ENCODE assay signal across 19 mouse cellular contexts in genomic region chr17:43803111-43803510, GRCm38 (mm10). TPM values are rescaled to one million over a fixed set of nuclear protein-coding genes. Genes with fewer than 3 reads are reported as not detected.
DNase-seq lines count a peak whose midpoint lies in the region; ATAC-seq and TF ChIP-seq lines count a peak whose summit lies in the region.
"Had no signal": no experiment of that assay in that cellular context is flagged by ENCODE, and none has a peak within 500 bp of the region (broad histone marks: within the 10 kb centered on the region; RNA-seq: fewer than 3 reads in every experiment).

No protein-coding gene starts in this region.

- H3K9me3 ChIP-seq in hindbrain, embryonic 13.5 days, result no peaks in the 10 kb centered on the region
- H3K9me3 ChIP-seq in hindbrain, embryonic 11.5 days (ENCODE audit: control insufficient read depth, low read length), result no peaks in the 10 kb centered on the region
- H3K9me3 ChIP-seq in lung, embryonic 14.5 days (ENCODE audit: low read depth, low read length), result no peaks in the 10 kb centered on the region
- H3K9me3 ChIP-seq in hindbrain, postnatal 0 days (ENCODE audit: low read length), result no peaks in the 10 kb centered on the region
- H3K9me3 ChIP-seq: forebrain, embryonic 10.5 days; limb, embryonic 10.5 days; liver, embryonic 13.5 days had no signal

- peaks cover 2% of the 10 kb centered on the region; the same call in 1 of the 2 replicates for H3K4me1 ChIP-seq in heart, adult 2 months (ENCODE audit: control insufficient read depth, insufficient read depth, low read length)
- H3K4me1 ChIP-seq in hindbrain, embryonic 13.5 days (replicated peaks), result peaks cover 16% of the 10 kb centered on the region; the same call in 1 of the 2 replicates
- H3K4me1 ChIP-seq in hindbrain, embryonic 11.5 days (replicated peaks; ENCODE audit: control insufficient read depth, insufficient read depth, low read length), result no peaks in the 10 kb centered on the region
- H3K4me1 ChIP-seq in lung, embryonic 14.5 days (ENCODE audit: insufficient read depth), result no peaks in the 10 kb centered on the region
- 0 out of 2 replicates have a peak, but pooled peaks cover 3% of the 10 kb centered on the region for H3K4me1 ChIP-seq in hindbrain, postnatal 0 days (ENCODE audit: insufficient read depth, low read length)

- WGBS in heart, adult 2 months, result 52% methylated on average over 2 of the region's 2 CpGs
- WGBS in hindbrain, embryonic 13.5 days, result 95% methylated on average over 2 of the region's 2 CpGs
- 93% methylated on average over 2 of the region's 2 CpGs for WGBS in hindbrain, embryonic 11.5 days
- 78% methylated on average over 2 of the region's 2 CpGs for WGBS in lung, embryonic 14.5 days
- WGBS in hindbrain, postnatal 0 days, result 75% methylated on average over 2 of the region's 2 CpGs

- H3K79me2 ChIP-seq in heart, adult 2 months (replicated peaks; ENCODE audit: control insufficient read depth, insufficient read depth, low read length), result 0 out of 2 replicates have a peak, but pooled peaks cover 1% of the 10 kb centered on the region

- H3K9ac ChIP-seq in heart, adult 2 months (ENCODE audit: low read depth, low read length), result peak overlapping the region; percentile 43
- H3K9ac ChIP-seq in hindbrain, embryonic 13.5 days, result no peak overlapping the region
- no peak overlapping the region for H3K9ac ChIP-seq in hindbrain, embryonic 11.5 days (ENCODE audit: low read depth, low read length)
- H3K9ac ChIP-seq in lung, embryonic 14.5 days, result no peak overlapping the region
- no peak overlapping the region for H3K9ac ChIP-seq in hindbrain, postnatal 0 days (replicated peaks; ENCODE audit: low read length)
- H3K9ac ChIP-seq: liver, embryonic 13.5 days had no signal

- peak overlapping the region; percentile 88; the same call in 1 of the 2 replicates for H3K4me2 ChIP-seq in hindbrain, embryonic 13.5 days
- H3K4me2 ChIP-seq in hindbrain, embryonic 11.5 days (replicated peaks; ENCODE audit: low read depth, low read length), result no peak overlapping the region
- peak overlapping the region; percentile 94; the same call in 1 of the 2 replicates for H3K4me2 ChIP-seq in lung, embryonic 14.5 days
- H3K4me2 ChIP-seq in hindbrain, postnatal 0 days (ENCODE audit: low read depth, low read length), result peak overlapping the region; percentile 77; the same call in 1 of the 2 replicates

- H3K27me3 ChIP-seq in heart, adult 2 months (ENCODE audit: control insufficient read depth, insufficient read depth, low read length), result no peaks in the 10 kb centered on the region
- 0 out of 2 replicates have a peak, but pooled peaks cover 3% of the 10 kb centered on the region for H3K27me3 ChIP-seq in hindbrain, embryonic 13.5 days
- no peaks in the 10 kb centered on the region for H3K27me3 ChIP-seq in hindbrain, embryonic 11.5 days (ENCODE audit: control insufficient read depth, insufficient read depth, low read length)
- H3K27me3 ChIP-seq in lung, embryonic 14.5 days (ENCODE audit: insufficient read depth, low read length), result peaks cover 6% of the 10 kb centered on the region; the same call in 1 of the 2 replicates
- no peaks in the 10 kb centered on the region for H3K27me3 ChIP-seq in hindbrain, postnatal 0 days (ENCODE audit: insufficient read depth, low read length)
- H3K27me3 ChIP-seq: CH12.LX had no signal

- peak overlapping the region; percentile 95 for H3K27ac ChIP-seq in heart, adult 2 months
- no peak overlapping the region for H3K27ac ChIP-seq in hindbrain, embryonic 13.5 days
- no peak overlapping the region for H3K27ac ChIP-seq in hindbrain, embryonic 11.5 days (ENCODE audit: low read depth, low read length)
- no peak overlapping the region for H3K27ac ChIP-seq in lung, embryonic 14.5 days (ENCODE audit: low read depth)
- H3K27ac ChIP-seq in hindbrain, postnatal 0 days, result no peak overlapping the region
- H3K27ac ChIP-seq: forebrain, embryonic 10.5 days; limb, embryonic 10.5 days; liver, embryonic 13.5 days had no signal

- intact Hi-C loops in heart, adult 2 months (cut with DNase I), result loop anchor here (5.0 kb wide), 2 partner anchors 101 to 234 kb away; no protein-coding TSS in a partner anchor

- no peak for TF ChIP-seq POLR2A in heart, adult 2 months (IDR thresholded peaks at IDR 0.05; ENCODE audit: insufficient read depth, low read depth, low read length)

- DNase-seq in heart, adult 2 months, result no peak
- DNase-seq in heart, adult 9 months (ENCODE audit: low spot score in 2 of 2), result no peak
- DNase-seq in hindbrain, embryonic 11.5 days (ENCODE audit: low spot score), result no peak
- DNase-seq in lung, embryonic 14.5 days, result no peak
- no peak for DNase-seq in lung, postnatal 14 days
- no peak for DNase-seq in hindbrain, postnatal 0 days (ENCODE audit: low spot score)
- DNase-seq in embryo, embryonic 9.5 days (ENCODE audit: extremely low spot score), result no peak
- DNase-seq: adrenal gland, postnatal 25 days; cerebellum, adult 11 months; forebrain, postnatal 0 days; liver, embryonic 13.5 days; right cerebral cortex, adult 18-20 months; thymus, postnatal 14 days had no signal

- peak overlapping the region; percentile 35 for H3K4me3 ChIP-seq in heart, adult 2 months
- no peak overlapping the region for H3K4me3 ChIP-seq in hindbrain, embryonic 13.5 days
- H3K4me3 ChIP-seq in hindbrain, embryonic 11.5 days (ENCODE audit: low read depth, low read length), result no peak overlapping the region
- no peak overlapping the region for H3K4me3 ChIP-seq in lung, embryonic 14.5 days (ENCODE audit: low read depth, low read length)
- H3K4me3 ChIP-seq in hindbrain, postnatal 0 days (ENCODE audit: low read length), result no peak overlapping the region
- H3K4me3 ChIP-seq: limb, embryonic 10.5 days; liver, embryonic 13.5 days had no signal

- peaks cover 9% of the 10 kb centered on the region for H3K36me3 ChIP-seq in heart, adult 2 months (ENCODE audit: control insufficient read depth, insufficient read depth, low read length)
- H3K36me3 ChIP-seq in hindbrain, embryonic 13.5 days, result no peaks in the 10 kb centered on the region
- H3K36me3 ChIP-seq in hindbrain, embryonic 11.5 days (ENCODE audit: control insufficient read depth, insufficient read depth, low read length), result no peaks in the 10 kb centered on the region
- no peaks in the 10 kb centered on the region for H3K36me3 ChIP-seq in lung, embryonic 14.5 days (ENCODE audit: insufficient read depth)
- no peaks in the 10 kb centered on the region for H3K36me3 ChIP-seq in hindbrain, postnatal 0 days (ENCODE audit: insufficient read depth, low read length)
- H3K36me3 ChIP-seq: forebrain, embryonic 10.5 days; limb, embryonic 10.5 days; liver, embryonic 13.5 days had no signal

- no peak for TF ChIP-seq CTCF in heart, adult 2 months (IDR thresholded peaks at IDR 0.05)
- TF ChIP-seq CTCF in lung, embryonic 14.5 days (IDR thresholded peaks at IDR 0.05; ENCODE audit: low read depth), result no peak
- TF ChIP-seq CTCF in hindbrain, postnatal 0 days (IDR thresholded peaks at IDR 0.05; ENCODE audit: low read depth), result no peak

- no peak for ATAC-seq in hindbrain, embryonic 13.5 days (ENCODE audit: low FRiP score)
- no peak for ATAC-seq in hindbrain, embryonic 11.5 days (ENCODE audit: low FRiP score)
- ATAC-seq in lung, embryonic 14.5 days (ENCODE audit: insufficient read depth), result no peak
- no peak for ATAC-seq in hindbrain, postnatal 0 days
- ATAC-seq: forebrain, postnatal 0 days had no signal

- no peak for TF ChIP-seq EP300 in heart, adult 2 months (IDR thresholded peaks at IDR 0.05; ENCODE audit: insufficient read depth, low read depth, low read length)

RNA-seq across cellular contexts. Expression of gene Rcan2, which starts 2.0 kb away (rescaled TPM):
- total RNA-seq in heart, adult 2 months (2021), result 100 to 1,000 TPM; 382 to 439 TPM
- 195 and 279 TPM in 2 replicates for polyA plus RNA-seq in heart, adult 2 months (2012; rRNA removed)
- 104 and 111 TPM in 2 replicates for polyA plus RNA-seq in hindbrain, embryonic 13.5 days (2015; fragmentation: Nextera tagmentation; extraction: Ambion mirVana)
- polyA plus RNA-seq in hindbrain, embryonic 11.5 days (2014; fragmentation: Nextera tagmentation; extraction: Ambion mirVana), result 32.3 and 37.6 TPM in 2 replicates
- polyA plus RNA-seq in lung, embryonic 14.5 days (2014; fragmentation: Nextera tagmentation; extraction: Ambion mirVana), result 3.7 and 4.2 TPM in 2 replicates
- 124 and 132 TPM in 2 replicates for total RNA-seq in hindbrain, postnatal 0 days (2014; rRNA removed)
- polyA plus RNA-seq in hindbrain, postnatal 0 days (2015; fragmentation: Nextera tagmentation; extraction: Ambion mirVana), result 86.4 and 102 TPM in 2 replicates
- total RNA-seq: granulocyte monocyte progenitor cell, adult 5-6 weeks; MEL had no signal
